Mouse (Mus musculus) thymus, adult 2 months (tissue): Measurements from ENCODE around the gene Adgrl1. TPM values are rescaled to one million over a fixed set of nuclear protein-coding genes. Genes with fewer than 3 reads are reported as not detected.

Source experiments
- DNase-seq: peaks from one replicate; pipeline ENCODE4 v3.0.0; 2021
- H3K27ac ChIP-seq: fragments of 200-500 bp; 2 replicates; pipeline ENCODE4 v1.5.1; 2012; ENCODE audit warnings: low read length, control low read depth; ENCODE audit not compliant: control insufficient read depth, insufficient read depth
- H3K27me3 ChIP-seq: fragments of 200-500 bp; 2 replicates; pipeline ENCODE4 v1.6.1; 2012; ENCODE audit warnings: mild to moderate bottlenecking, low read length, moderate library complexity, mixed read lengths; ENCODE audit not compliant: control insufficient read depth, insufficient read depth
- H3K36me3 ChIP-seq: fragments of 200-500 bp; 2 replicates; pipeline ENCODE4 v1.6.1; 2012; ENCODE audit warnings: mild to moderate bottlenecking, low read length, moderate library complexity; ENCODE audit not compliant: control insufficient read depth, insufficient read depth
- H3K4me1 ChIP-seq: fragments of 200-500 bp; replicated peaks from 2 replicates; pipeline ENCODE4 v1.6.1; 2012; ENCODE audit warnings: low read length; ENCODE audit not compliant: control insufficient read depth, insufficient read depth
- H3K4me3 ChIP-seq: fragments of 200-500 bp; 2 replicates; pipeline ENCODE4 v1.5.1; 2012; ENCODE audit warnings: mild to moderate bottlenecking, low read length, control low read depth, moderate library complexity; ENCODE audit not compliant: control insufficient read depth, insufficient read depth
- CTCF ChIP-seq: fragments of 200-500 bp; IDR thresholded peaks from 2 replicates; pipeline ENCODE4 v1.5.1; 2012; ENCODE audit warnings: mild to moderate bottlenecking, control low read depth, low read length, moderate library complexity, borderline replicate concordance; ENCODE audit not compliant: control insufficient read depth, poor library complexity, insufficient read depth; ENCODE audit errors: extremely low read depth
- POLR2A ChIP-seq: fragments of 200-500 bp; IDR thresholded peaks from 2 replicates; pipeline ENCODE4 v1.6.1; 2012; ENCODE audit warnings: mild to moderate bottlenecking, low read length, control low read depth, moderate library complexity; ENCODE audit not compliant: control insufficient read depth, poor library complexity, insufficient read depth; ENCODE audit errors: extremely low read depth
- WGBS: fragments of 180-500 bp; shearing (Covaris S2); methylation state at CpG from one replicate; pipeline ENCODE4 v1.1.7; 2018; 5-methylcytosine and 5-hydroxymethylcytosine counted together
- polyA plus RNA-seq: library from polyadenylated mRNA; depleted of rRNA; stranded (reverse); fragments of >200 nt; gene quantifications from 2 replicates; pipeline ENCODE4 v1.2.3, GENCODE M21; 2012

Adgrl1 gene
- polyA plus RNA-seq, 1 experiment: 170 TPM

- Histone ChIP-seq H3K27ac (no peak within 1 kb of the TSS), H3K27me3 (no peaks in the 10 kb centered on the region), H3K4me1 (peaks cover 23% of the 10 kb centered on the region), H3K4me3 (peak within 1 kb of the TSS; percentile 73), H3K36me3 (peaks cover 8% of the 10 kb centered on the region)
- DNase-seq: peak; percentile 98
- WGBS: 1% methylated on average over 92 of the region's 94 CpGs
- TF ChIP-seq CTCF (no peak), POLR2A (0 out of 2 replicates have a peak, but pooled peaks have one; percentile 28)
Observed at GRCm38 (mm10) chr8:83972150-83973120, 72.5 kb downstream of the Adgrl1 start, which contains the start of gene Prkaca. Prkaca (plus strand) TSS chr8:83972993.

- 11% methylated on average over 37 of the region's 37 CpGs for WGBS
- peak overlapping the region; percentile 73 for H3K4me3 ChIP-seq
- H3K36me3 ChIP-seq: no peaks in the 10 kb centered on the region
- no peak for TF ChIP-seq POLR2A
- no peak for TF ChIP-seq CTCF
- peaks cover 31% of the 10 kb centered on the region for H3K4me1 ChIP-seq
- no peaks in the 10 kb centered on the region for H3K27me3 ChIP-seq
- H3K27ac ChIP-seq: no peak overlapping the region
- DNase-seq: peak; percentile 37
Observed at GRCm38 (mm10) chr8:83973161-83974031, 73.5 kb downstream of the Adgrl1 start.

GRCm38 (mm10) chr8:83974521-83974920 lies 74.6 kb downstream of the Adgrl1 start:
- TF ChIP-seq POLR2A (no peak), CTCF (no peak)
- H3K4me3 ChIP-seq: no peak overlapping the region
- H3K27ac ChIP-seq: no peak overlapping the region
- DNase-seq: no peak
- 87% methylated on average over 4 of the region's 4 CpGs for WGBS
- peaks cover 31% of the 10 kb centered on the region for H3K4me1 ChIP-seq
- H3K36me3 ChIP-seq: no peaks in the 10 kb centered on the region
- no peaks in the 10 kb centered on the region for H3K27me3 ChIP-seq

- WGBS: 75% methylated on average over 4 of the region's 4 CpGs
- H3K27ac ChIP-seq: no peak overlapping the region
- no peak for TF ChIP-seq POLR2A
- peak; percentile 45; the same call in 1 of the 2 replicates for TF ChIP-seq CTCF
- H3K4me1 ChIP-seq: peaks cover 31% of the 10 kb centered on the region
- H3K36me3 ChIP-seq: no peaks in the 10 kb centered on the region
- no peak overlapping the region for H3K4me3 ChIP-seq
- no peaks in the 10 kb centered on the region for H3K27me3 ChIP-seq
- peak; percentile 56 for DNase-seq
Observed at GRCm38 (mm10) chr8:83976101-83976630, 76.3 kb downstream of the Adgrl1 start.

- no peak for TF ChIP-seq CTCF
- TF ChIP-seq POLR2A: no peak
- Histone ChIP-seq H3K4me1 (peaks cover 28% of the 10 kb centered on the region), H3K27me3 (no peaks in the 10 kb centered on the region), H3K36me3 (no peaks in the 10 kb centered on the region), H3K4me3 (no peak overlapping the region), H3K27ac (no peak overlapping the region)
- 94% methylated on average over 5 of the region's 5 CpGs for WGBS
- peak; percentile 20 for DNase-seq
Observed at GRCm38 (mm10) chr8:83976779-83977350, 77.0 kb downstream of the Adgrl1 start.

GRCm38 (mm10) chr8:83977646-83978045 lies 77.7 kb downstream of the Adgrl1 start:
- Histone ChIP-seq H3K27me3 (no peaks in the 10 kb centered on the region), H3K36me3 (no peaks in the 10 kb centered on the region), H3K27ac (no peak overlapping the region), H3K4me1 (peaks cover 25% of the 10 kb centered on the region), H3K4me3 (no peak overlapping the region)
- 65% methylated on average over 6 of the region's 6 CpGs for WGBS
- DNase-seq: no peak
- TF ChIP-seq POLR2A (no peak), CTCF (no peak)
